Mouse (Mus musculus): ENCODE data around the gene Cyfip2. TPM values are rescaled to one million over a fixed set of nuclear protein-coding genes. Genes with fewer than 3 reads are reported as not detected.
A peak's percentile ranks its signal among the peaks of the same experiment; 100 is the strongest.

Gene Cyfip2
- polyA plus RNA-seq, 1 experiment from 2014 or later = 14.7 TPM

GRCm38 (mm10) chr11:46241150-46241673, 71.4 kb downstream of the Cyfip2 start:
- Histone ChIP-seq H3K4me3 (no peak overlapping the region), H3K9me3 (replicated peaks) (no peaks in the 10 kb centered on the region), H3K27me3 (ENCODE audit: low read depth, poor library complexity, severe bottlenecking) (no peaks in the 10 kb centered on the region), H3K4me1 (no peaks in the 10 kb centered on the region), H3K27ac (no peak overlapping the region), H3K36me3 (peaks cover 8% of the 10 kb centered on the region; the same call in 1 of the 2 replicates)
- DNase-seq (ENCODE audit: low spot score) = no peak
- 91% methylated on average over 7 of the region's 7 CpGs for WGBS

- no peak overlapping the region for H3K27ac ChIP-seq
- peaks cover 8% of the 10 kb centered on the region; the same call in 1 of the 2 replicates for H3K36me3 ChIP-seq
- 39% methylated on average over 4 of the region's 4 CpGs for WGBS
- DNase-seq (ENCODE audit: low spot score) = peak; percentile 75
- no peaks in the 10 kb centered on the region for H3K9me3 ChIP-seq (replicated peaks)
- no peaks in the 10 kb centered on the region for H3K27me3 ChIP-seq (ENCODE audit: low read depth, poor library complexity, severe bottlenecking)
- H3K4me3 ChIP-seq = no peak overlapping the region
- H3K4me1 ChIP-seq = no peaks in the 10 kb centered on the region
Measured at GRCm38 (mm10) chr11:46236976-46237375, 75.7 kb downstream of the Cyfip2 start.

- Histone ChIP-seq H3K4me3 (no peak within 1 kb of the TSS), H3K9me3 (replicated peaks) (no peaks in the 10 kb centered on the region), H3K36me3 (peaks cover 8% of the 10 kb centered on the region; the same call in 1 of the 2 replicates), H3K4me1 (no peaks in the 10 kb centered on the region), H3K27me3 (ENCODE audit: low read depth, poor library complexity, severe bottlenecking) (no peaks in the 10 kb centered on the region), H3K27ac (no peak within 1 kb of the TSS)
- 85% methylated on average over 11 of the region's 11 CpGs for WGBS
- DNase-seq (ENCODE audit: low spot score) = no peak
Measured at GRCm38 (mm10) chr11:46235334-46235733, 77.3 kb downstream of the Cyfip2 start, which contains the start of gene Fndc9. Fndc9 (plus strand) TSS chr11:46235531.

- WGBS = 83% methylated on average over 4 of the region's 4 CpGs
- Histone ChIP-seq H3K9me3 (replicated peaks) (no peaks in the 10 kb centered on the region), H3K36me3 (peaks cover 8% of the 10 kb centered on the region; the same call in 1 of the 2 replicates), H3K4me3 (no peak overlapping the region), H3K27me3 (ENCODE audit: low read depth, poor library complexity, severe bottlenecking) (no peaks in the 10 kb centered on the region), H3K27ac (no peak overlapping the region), H3K4me1 (no peaks in the 10 kb centered on the region)
- DNase-seq (ENCODE audit: low spot score) = no peak
Measured at GRCm38 (mm10) chr11:46233966-46234365, 78.7 kb downstream of the Cyfip2 start.

- no peak overlapping the region for H3K4me3 ChIP-seq
- no peaks in the 10 kb centered on the region for H3K9me3 ChIP-seq (replicated peaks)
- DNase-seq (ENCODE audit: low spot score) = no peak
- H3K27me3 ChIP-seq (ENCODE audit: low read depth, poor library complexity, severe bottlenecking) = no peaks in the 10 kb centered on the region
- no peaks in the 10 kb centered on the region for H3K4me1 ChIP-seq
- peaks cover 6% of the 10 kb centered on the region; the same call in 1 of the 2 replicates for H3K36me3 ChIP-seq
- 87% methylated on average over 4 of the region's 4 CpGs for WGBS
- no peak overlapping the region for H3K27ac ChIP-seq
Measured at GRCm38 (mm10) chr11:46232803-46233202, 79.9 kb downstream of the Cyfip2 start.

GRCm38 (mm10) chr11:46230184-46230583, 82.5 kb downstream of the Cyfip2 start:
- Histone ChIP-seq H3K9me3 (replicated peaks) (no peaks in the 10 kb centered on the region), H3K27me3 (ENCODE audit: low read depth, poor library complexity, severe bottlenecking) (no peaks in the 10 kb centered on the region), H3K27ac (no peak overlapping the region), H3K4me3 (no peak overlapping the region), H3K36me3 (no peaks in the 10 kb centered on the region), H3K4me1 (peaks cover 6% of the 10 kb centered on the region; the same call in 1 of the 2 replicates)
- 77% methylated on average over 6 of the region's 6 CpGs for WGBS
- DNase-seq (ENCODE audit: low spot score) = no peak

GRCm38 (mm10) chr11:46225345-46225744, 87.3 kb downstream of the Cyfip2 start:
- Histone ChIP-seq H3K27me3 (ENCODE audit: low read depth, poor library complexity, severe bottlenecking) (no peaks in the 10 kb centered on the region), H3K4me3 (no peak overlapping the region), H3K9me3 (replicated peaks) (no peaks in the 10 kb centered on the region), H3K36me3 (no peaks in the 10 kb centered on the region; the same call in 1 of the 2 replicates), H3K4me1 (peaks cover 6% of the 10 kb centered on the region; the same call in 1 of the 2 replicates), H3K27ac (no peak overlapping the region)
- DNase-seq (ENCODE audit: low spot score) = no peak
- WGBS = 87% methylated on average over 5 of the region's 5 CpGs

GRCm38 (mm10) chr11:46223575-46223974, 89.1 kb downstream of the Cyfip2 start:
- Histone ChIP-seq H3K27ac (no peak overlapping the region), H3K27me3 (ENCODE audit: low read depth, poor library complexity, severe bottlenecking) (no peaks in the 10 kb centered on the region), H3K36me3 (no peaks in the 10 kb centered on the region; the same call in 1 of the 2 replicates), H3K9me3 (replicated peaks) (no peaks in the 10 kb centered on the region), H3K4me1 (peaks cover 6% of the 10 kb centered on the region; the same call in 1 of the 2 replicates), H3K4me3 (no peak overlapping the region)
- DNase-seq (ENCODE audit: low spot score) = no peak
- WGBS = 70% methylated on average over 2 of the region's 2 CpGs

- no peak overlapping the region for H3K4me3 ChIP-seq
- H3K27ac ChIP-seq = no peak overlapping the region
- no peaks in the 10 kb centered on the region for H3K27me3 ChIP-seq (ENCODE audit: low read depth, poor library complexity, severe bottlenecking)
- H3K4me1 ChIP-seq = peaks cover 1% of the 10 kb centered on the region
- no peaks in the 10 kb centered on the region; the same call in 1 of the 2 replicates for H3K36me3 ChIP-seq
- H3K9me3 ChIP-seq (replicated peaks) = no peaks in the 10 kb centered on the region
- no peak for DNase-seq (ENCODE audit: low spot score)
- 94% methylated on average over 2 of the region's 2 CpGs for WGBS
Measured at GRCm38 (mm10) chr11:46220211-46220610, 92.4 kb downstream of the Cyfip2 start.

- H3K4me3 ChIP-seq = no peak overlapping the region
- H3K36me3 ChIP-seq = no peaks in the 10 kb centered on the region; the same call in 1 of the 2 replicates
- 89% methylated on average over 9 of the region's 9 CpGs for WGBS
- no peaks in the 10 kb centered on the region for H3K27me3 ChIP-seq (ENCODE audit: low read depth, poor library complexity, severe bottlenecking)
- H3K27ac ChIP-seq = no peak overlapping the region; the same call in 1 of the 2 replicates
- no peaks in the 10 kb centered on the region for H3K9me3 ChIP-seq (replicated peaks)
- no peak for DNase-seq (ENCODE audit: low spot score)
- H3K4me1 ChIP-seq = peaks cover 9% of the 10 kb centered on the region
Measured at GRCm38 (mm10) chr11:46219380-46219779, 93.3 kb downstream of the Cyfip2 start.

- no peak for DNase-seq (ENCODE audit: low spot score)
- Histone ChIP-seq H3K9me3 (replicated peaks) (no peaks in the 10 kb centered on the region), H3K4me1 (peaks cover 17% of the 10 kb centered on the region), H3K36me3 (no peaks in the 10 kb centered on the region; the same call in 1 of the 2 replicates), H3K27me3 (ENCODE audit: low read depth, poor library complexity, severe bottlenecking) (no peaks in the 10 kb centered on the region), H3K4me3 (no peak overlapping the region), H3K27ac (no peak overlapping the region)
- 50% methylated on average over 5 of the region's 5 CpGs for WGBS
Measured at GRCm38 (mm10) chr11:46218584-46218983, 94.1 kb downstream of the Cyfip2 start.

- DNase-seq (ENCODE audit: low spot score) = no peak
- Histone ChIP-seq H3K4me3 (no peak overlapping the region), H3K4me1 (peaks cover 26% of the 10 kb centered on the region), H3K9me3 (replicated peaks) (no peaks in the 10 kb centered on the region), H3K27ac (no peak overlapping the region), H3K27me3 (ENCODE audit: low read depth, poor library complexity, severe bottlenecking) (no peaks in the 10 kb centered on the region), H3K36me3 (no peaks in the 10 kb centered on the region; the same call in 1 of the 2 replicates)
- WGBS = 86% methylated on average over 9 of the region's 9 CpGs
Measured at GRCm38 (mm10) chr11:46217686-46218085, 95.0 kb downstream of the Cyfip2 start.

- Histone ChIP-seq H3K36me3 (no peaks in the 10 kb centered on the region), H3K9me3 (replicated peaks) (no peaks in the 10 kb centered on the region), H3K27ac (no peak overlapping the region), H3K4me3 (no peak overlapping the region), H3K4me1 (peaks cover 35% of the 10 kb centered on the region), H3K27me3 (ENCODE audit: low read depth, poor library complexity, severe bottlenecking) (no peaks in the 10 kb centered on the region)
- DNase-seq (ENCODE audit: low spot score) = no peak
- WGBS = 69% methylated on average over 7 of the region's 7 CpGs
Measured at GRCm38 (mm10) chr11:46216669-46217068, 96.0 kb downstream of the Cyfip2 start.

Measured in limb, embryonic 10.5 days (tissue).